Mouse (Mus musculus) heart, postnatal 36 days (tissue): Measurements from ENCODE around the gene Fitm1. TPM values are rescaled to one million over a fixed set of nuclear protein-coding genes. Genes with fewer than 3 reads are reported as not detected.

Experiments used
- total RNA-seq, 2 experiments: library from RNA; stranded (reverse); gene quantifications; 2 replicates each; pipeline ENCODE4 v1.2.3; 2021

Gene Fitm1
- total RNA-seq, 2 experiments from 2014 or later, result 188 to 200 TPM

Other genes with a start within 250 kb of the Fitm1 start
- 100 to 1,000 TPM; 118 to 130 TPM for gene Dhrs4, start 96.9 kb upstream of the Fitm1 start, total RNA-seq
- gene Carmil3, start 85.0 kb upstream of the Fitm1 start, total RNA-seq, result 1 to 10 TPM; 3.1 to 3.2 TPM
- gene Cpne6, start 65.2 kb upstream of the Fitm1 start, total RNA-seq, result not detected
- gene Nrl, start 50.6 kb upstream of the Fitm1 start, total RNA-seq, result not detected
- 10 to 100 TPM; 12.9 to 13.2 TPM for gene Pck2, start 35.4 kb upstream of the Fitm1 start, total RNA-seq
- gene Dcaf11, start 15.6 kb upstream of the Fitm1 start, total RNA-seq, result 100 to 1,000 TPM; 138 to 148 TPM
- gene A730061H03Rik, start 15.2 kb upstream of the Fitm1 start, total RNA-seq, result not detected
- 100 to 1,000 TPM; 250 to 298 TPM for gene Psme1, start 2.5 kb downstream of the Fitm1 start, total RNA-seq
- gene Emc9, start 9.7 kb downstream of the Fitm1 start, total RNA-seq, result 10 to 100 TPM; 59.7 to 63.2 TPM
- gene Psme2, start 15.5 kb downstream of the Fitm1 start, total RNA-seq, result 100 to 1,000 TPM; 103 to 107 TPM
- gene Rnf31, start 16.1 kb downstream of the Fitm1 start, total RNA-seq, result 10 to 100 TPM; 29.1 to 35.0 TPM
- gene Irf9, start 28.0 kb downstream of the Fitm1 start, total RNA-seq, result 10 to 100 TPM; 10.6 to 17.7 TPM
- gene Rec8, start 42.4 kb downstream of the Fitm1 start, total RNA-seq, result under 1 TPM; 0.11 to 0.19 TPM
- gene Ipo4, start 60.3 kb downstream of the Fitm1 start, total RNA-seq, result 10 to 100 TPM; 54.1 to 62.7 TPM
- gene Gm49378, start 62.3 kb downstream of the Fitm1 start, total RNA-seq, result 1 to 10 TPM; 3.0 to 3.7 TPM
- gene Tm9sf1, start 68.2 kb downstream of the Fitm1 start, total RNA-seq, result 10 to 100 TPM; 38.3 to 42.1 TPM
- gene Tssk4, start 74.6 kb downstream of the Fitm1 start, total RNA-seq, result under 1 TPM; 0.51 to 0.61 TPM
- gene Mdp1, start 84.9 kb downstream of the Fitm1 start, total RNA-seq, result 10 to 100 TPM; 42.6 to 57.7 TPM
- gene Gmpr2, start 96.3 kb downstream of the Fitm1 start, total RNA-seq, result 10 to 100 TPM; 10.8 to 11.0 TPM
- 100 to 1,000 TPM; 242 to 257 TPM for gene Nedd8, start 96.5 kb downstream of the Fitm1 start, total RNA-seq
- 10 to 100 TPM in 1 of 2 experiments, 1 to 10 TPM in 1; 10.0 to 12.9 TPM for gene Tinf2, start 106.2 kb downstream of the Fitm1 start, total RNA-seq
- gene Tgm1, start 138.3 kb downstream of the Fitm1 start, total RNA-seq, result under 1 TPM; 0.31 to 0.33 TPM
- gene Rabggta, start 146.6 kb downstream of the Fitm1 start, total RNA-seq, result 10 to 100 TPM; 12.7 to 13.3 TPM
- gene Dhrs1, start 170.1 kb downstream of the Fitm1 start, total RNA-seq, result 10 to 100 TPM; 41.3 to 44.2 TPM
- 10 to 100 TPM in 1 of 2 experiments, 1 to 10 TPM in 1; 8.4 to 12.8 TPM for gene Nop9, start 170.1 kb downstream of the Fitm1 start, total RNA-seq
- 1 to 10 TPM in 1 of 2 experiments, under 1 TPM in 1; 0.64 to 1.6 TPM for gene Cideb, start 182.8 kb downstream of the Fitm1 start, total RNA-seq
- under 1 TPM in 1 of 2 experiments, not detected in 1; 0.19 TPM for gene Ltb4r2, start 185.8 kb downstream of the Fitm1 start, total RNA-seq
- gene Ltb4r1, start 190.3 kb downstream of the Fitm1 start, total RNA-seq, result under 1 TPM in 1 of 2 experiments, not detected in 1; 0.24 TPM
- gene Adcy4, start 208.5 kb downstream of the Fitm1 start, total RNA-seq, result 10 to 100 TPM; 18.0 to 21.0 TPM
- 1 to 10 TPM; 3.0 to 5.1 TPM for gene Ripk3, start 213.2 kb downstream of the Fitm1 start, total RNA-seq
- gene Nfatc4, start 247.5 kb downstream of the Fitm1 start, total RNA-seq, result 1 to 10 TPM; 5.0 to 5.1 TPM